ENCODE assay signal across 12 mouse cellular contexts in the genomic region with DNA sequence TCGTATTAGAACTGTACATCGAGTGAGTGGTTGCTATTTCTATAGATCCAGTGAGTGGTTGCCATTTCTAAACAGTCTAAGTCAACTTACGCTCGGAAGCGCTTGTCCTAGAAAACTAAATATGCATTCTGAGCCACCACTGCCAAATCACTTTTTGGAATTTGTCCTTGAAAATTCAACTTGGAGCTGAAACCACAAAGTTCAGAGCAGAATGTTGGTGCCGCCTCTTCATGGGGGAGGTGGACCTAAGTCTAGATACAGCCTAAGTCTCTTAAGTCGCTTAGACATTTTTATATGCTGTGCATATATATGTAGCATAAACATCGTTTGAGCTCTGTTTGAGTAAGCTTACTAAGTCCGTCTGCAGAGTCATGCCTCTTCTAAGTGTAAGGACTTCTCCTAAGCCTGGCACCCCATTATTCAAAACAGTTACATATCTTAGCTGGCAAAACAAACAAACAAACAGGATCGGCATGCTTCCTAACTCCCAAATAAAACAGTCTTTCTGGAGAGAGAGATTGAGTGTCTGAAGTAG. TPM values are rescaled to one million over a fixed set of nuclear protein-coding genes. Genes with fewer than 3 reads are reported as not detected.
DNase-seq lines count a peak whose midpoint lies in the region; ATAC-seq lines count a peak whose summit lies in the region.
"Had no signal": no experiment of that assay in that cellular context is flagged by ENCODE, and none has a peak within 500 bp of the region (broad histone marks: within the 10 kb centered on the region; RNA-seq: fewer than 3 reads in every experiment).

No protein-coding gene starts in this region.

- no peaks in the 10 kb centered on the region for H3K27me3 ChIP-seq in embryonic facial prominence, embryonic 14.5 days (replicated peaks; ENCODE audit: control insufficient read depth, insufficient read depth, low read length)
- no peaks in the 10 kb centered on the region for H3K27me3 ChIP-seq in liver, embryonic 16.5 days (ENCODE audit: control insufficient read depth, insufficient read depth, low read depth, low read length)

- peaks cover 13% of the 10 kb centered on the region for H3K4me1 ChIP-seq in embryonic facial prominence, embryonic 14.5 days (ENCODE audit: control insufficient read depth, insufficient read depth, low read length)
- peaks cover 4% of the 10 kb centered on the region for H3K4me1 ChIP-seq in liver, embryonic 16.5 days (ENCODE audit: control insufficient read depth, low read depth, low read length)

- H3K27ac ChIP-seq in embryonic facial prominence, embryonic 14.5 days (replicated peaks; ENCODE audit: low read depth, low read length) = 0 out of 2 replicates have a peak overlapping the region, but pooled peaks have one; percentile 39
- H3K27ac ChIP-seq in liver, embryonic 16.5 days (ENCODE audit: low read length) = 0 out of 2 replicates have a peak overlapping the region, but pooled peaks have one; percentile 6
- H3K27ac ChIP-seq: embryonic facial prominence, embryonic 13.5 days had no signal

- peak; percentile 54 to 72 for DNase-seq in adrenal gland, adult (ENCODE audit: inconsistent age in 2 of 2, low spot score in 1 of 2)
- DNase-seq in adrenal gland, postnatal 25 days = no peak
- peak; percentile 19 to 26 for DNase-seq in left cerebral cortex, adult 18-20 months (ENCODE audit: low spot score in 2 of 2)
- no peak for DNase-seq in left cerebral cortex, postnatal 14 days (ENCODE audit: low spot score in 2 of 2)
- DNase-seq in embryonic facial prominence, embryonic 14.5 days (ENCODE audit: low spot score) = no peak
- no peak for DNase-seq in spleen, adult 18-20 months
- DNase-seq in cerebellum, adult 8-10 months = no peak
- DNase-seq: heart, adult 11 months; kidney, postnatal 14 days had no signal

- 81% methylated on average over 10 of the region's 10 CpGs for WGBS in embryonic facial prominence, embryonic 14.5 days
- WGBS in liver, embryonic 16.5 days (ENCODE audit: insufficient replicate concordance) = 60% methylated on average over 10 of the region's 10 CpGs

- H3K36me3 ChIP-seq in embryonic facial prominence, embryonic 14.5 days (ENCODE audit: control insufficient read depth, insufficient read depth, low read length) = no peaks in the 10 kb centered on the region
- no peaks in the 10 kb centered on the region for H3K36me3 ChIP-seq in liver, embryonic 16.5 days (ENCODE audit: control insufficient read depth, insufficient read depth)
- H3K36me3 ChIP-seq: embryonic facial prominence, embryonic 13.5 days; limb, embryonic 13.5 days had no signal

- no peak overlapping the region for H3K4me2 ChIP-seq in embryonic facial prominence, embryonic 14.5 days (ENCODE audit: low read depth, low read length)
- H3K4me2 ChIP-seq in liver, embryonic 16.5 days (ENCODE audit: low read depth, low read length) = no peak overlapping the region

- no peak overlapping the region for H3K9ac ChIP-seq in embryonic facial prominence, embryonic 14.5 days (ENCODE audit: low read depth, low read length)
- H3K9ac ChIP-seq in liver, embryonic 16.5 days (ENCODE audit: low read depth, low read length) = no peak overlapping the region
- H3K9ac ChIP-seq: embryonic facial prominence, embryonic 13.5 days; limb, embryonic 13.5 days had no signal

- ATAC-seq in embryonic facial prominence, embryonic 14.5 days (ENCODE audit: low read depth) = no peak
- no peak for ATAC-seq in liver, embryonic 16.5 days (ENCODE audit: low read depth)

- no peaks in the 10 kb centered on the region for H3K9me3 ChIP-seq in embryonic facial prominence, embryonic 14.5 days (ENCODE audit: control insufficient read depth, low read length)
- no peaks in the 10 kb centered on the region for H3K9me3 ChIP-seq in liver, embryonic 16.5 days (replicated peaks; ENCODE audit: control insufficient read depth, low read length)
- H3K9me3 ChIP-seq: embryonic facial prominence, embryonic 13.5 days had no signal

- intact Hi-C loops in left cerebral cortex, postnatal 14 days (cut with DNase I) = loop anchor here (10.0 kb wide), 1 partner anchor 96 kb away; no protein-coding TSS in a partner anchor

- H3K4me3 ChIP-seq in embryonic facial prominence, embryonic 14.5 days (ENCODE audit: low read depth, low read length) = no peak overlapping the region
- no peak overlapping the region for H3K4me3 ChIP-seq in liver, embryonic 16.5 days (ENCODE audit: low read depth, low read length)
- H3K4me3 ChIP-seq: embryonic facial prominence, embryonic 13.5 days; limb, embryonic 13.5 days had no signal

RNA-seq across cellular contexts. Expression of gene Sstr2, which starts 8.0 kb away (rescaled TPM):
- total RNA-seq in adrenal gland, postnatal 25 days (2021) = 0.85 and 2.6 TPM in 2 replicates
- 10 to 100 TPM; 30.0 to 35.9 TPM for total RNA-seq in left cerebral cortex, adult 18-20 months (2021)
- total RNA-seq in left cerebral cortex, postnatal 14 days (2021) = 10 to 100 TPM; 35.7 to 36.2 TPM
- polyA plus RNA-seq in embryonic facial prominence, embryonic 14.5 days (2014; fragmentation: Nextera tagmentation; extraction: Ambion mirVana) = 0.71 and 1.0 TPM in 2 replicates
- polyA plus RNA-seq in liver, embryonic 16.5 days (2015; fragmentation: Nextera tagmentation; extraction: Ambion mirVana) = 6.8 TPM in 2 replicates

RNA-seq across cellular contexts. Expression of gene Cog1, which starts 37.8 kb away (rescaled TPM):
- total RNA-seq in adrenal gland, postnatal 25 days (2021) = 47.7 and 56.8 TPM in 2 replicates
- 10 to 100 TPM; 47.3 to 51.8 TPM for total RNA-seq in left cerebral cortex, adult 18-20 months (2021)
- 10 to 100 TPM; 36.8 to 38.7 TPM for total RNA-seq in left cerebral cortex, postnatal 14 days (2021)
- polyA plus RNA-seq in embryonic facial prominence, embryonic 14.5 days (2014; fragmentation: Nextera tagmentation; extraction: Ambion mirVana) = 23.4 and 27.7 TPM in 2 replicates
- 10.7 and 11.0 TPM in 2 replicates for polyA plus RNA-seq in liver, embryonic 16.5 days (2015; fragmentation: Nextera tagmentation; extraction: Ambion mirVana)

RNA-seq across cellular contexts. Expression of gene Slc39a11, which starts 38.7 kb away (rescaled TPM):
- 19.8 and 26.3 TPM in 2 replicates for total RNA-seq in adrenal gland, postnatal 25 days (2021)
- 10 to 100 TPM; 13.9 to 15.3 TPM for total RNA-seq in left cerebral cortex, adult 18-20 months (2021)
- total RNA-seq in left cerebral cortex, postnatal 14 days (2021) = 10 to 100 TPM; 13.9 to 15.3 TPM
- 23.6 and 25.6 TPM in 2 replicates for polyA plus RNA-seq in embryonic facial prominence, embryonic 14.5 days (2014; fragmentation: Nextera tagmentation; extraction: Ambion mirVana)
- polyA plus RNA-seq in liver, embryonic 16.5 days (2015; fragmentation: Nextera tagmentation; extraction: Ambion mirVana) = 13.4 and 14.1 TPM in 2 replicates

Comparison
In these comparisons a context has a peak if more than half of its experiments do, and no peak if none do; other contexts are left out.
1. DNase-seq: peak in adrenal gland, adult (2 of 2) and left cerebral cortex, adult 18-20 months (2 of 2); none in adrenal gland, postnatal 25 days (single experiment), left cerebral cortex, postnatal 14 days (0 of 2), embryonic facial prominence, embryonic 14.5 days (single experiment), spleen, adult 18-20 months (0 of 2) and cerebellum, adult 8-10 months (single experiment).